Mouse (Mus musculus) embryo, embryonic 11 days (tissue): Measurements from ENCODE around the gene Tcl1b4.
A peak's percentile ranks its signal among the peaks of the same experiment; 100 is the strongest.
"Not testable (repeated sequence)": the region's sequence is repeated elsewhere in the genome, so short reads cannot be mapped to it uniquely, and the experiment has no call there.

Experiments used
- DNase-seq: peaks from one replicate; pipeline ENCODE4 v3.0.0-alpha.2; 2015

Tcl1b4 gene

GRCm38 (mm10) chr12:105201657-105202056, at the start of gene Tcl1b4:
Gene Tcl1b4, plus strand, starts transcription at chr12:105201957.
- not testable (repeated sequence) for DNase-seq

DNA sequence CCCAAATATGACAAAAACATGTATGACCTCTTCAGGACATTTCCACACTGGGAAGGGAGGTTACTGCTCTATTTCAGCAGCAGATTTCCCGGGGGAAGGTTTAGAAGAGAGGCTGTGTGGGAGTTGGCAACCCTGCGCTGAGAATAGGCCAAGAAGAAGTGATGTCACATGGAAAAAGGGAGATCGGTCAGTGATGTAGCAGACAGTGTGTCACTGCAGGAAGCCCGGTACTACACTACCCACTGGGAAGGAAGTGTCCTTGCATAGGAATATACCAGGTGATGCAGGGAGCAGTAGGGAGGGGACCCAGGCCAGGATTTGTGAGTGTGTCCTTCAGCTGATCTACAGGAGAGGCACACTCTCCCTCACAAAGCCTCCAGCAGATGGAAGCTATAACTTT, 46.5 kb upstream of the Tcl1b4 start:
- not testable (repeated sequence) for DNase-seq

GRCm38 (mm10) chr12:105158842-105159241, 42.9 kb upstream of the Tcl1b4 start:
- no peak for DNase-seq

GRCm38 (mm10) chr12:105159390-105159789, 42.4 kb upstream of the Tcl1b4 start, which contains the start of gene Tcl1b1:
Gene Tcl1b1, plus strand, starts transcription at chr12:105159690.
- DNase-seq: no peak

GRCm38 (mm10) chr12:105166734-105167133, 35.0 kb upstream of the Tcl1b4 start:
- no peak for DNase-seq

DNA sequence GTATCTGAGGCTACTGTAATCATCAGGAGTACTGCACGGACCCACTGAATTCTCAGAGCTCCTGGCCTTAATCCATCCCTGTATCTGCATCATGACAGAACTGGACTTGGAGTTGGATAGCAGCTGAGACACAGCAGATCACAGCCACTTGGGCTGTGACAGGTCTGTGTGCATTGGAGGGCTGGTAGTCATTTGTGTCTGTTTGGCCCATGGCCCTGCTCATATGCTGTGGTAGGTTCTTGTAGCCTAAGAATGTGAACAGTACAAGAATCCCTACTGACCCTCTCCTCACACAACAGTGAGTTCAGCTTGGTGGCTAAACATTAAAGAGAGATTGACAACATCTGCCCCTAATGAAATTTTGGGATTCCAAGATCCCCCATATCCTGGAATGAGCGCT, 28.4 kb upstream of the Tcl1b4 start:
- DNase-seq: no peak

DNA sequence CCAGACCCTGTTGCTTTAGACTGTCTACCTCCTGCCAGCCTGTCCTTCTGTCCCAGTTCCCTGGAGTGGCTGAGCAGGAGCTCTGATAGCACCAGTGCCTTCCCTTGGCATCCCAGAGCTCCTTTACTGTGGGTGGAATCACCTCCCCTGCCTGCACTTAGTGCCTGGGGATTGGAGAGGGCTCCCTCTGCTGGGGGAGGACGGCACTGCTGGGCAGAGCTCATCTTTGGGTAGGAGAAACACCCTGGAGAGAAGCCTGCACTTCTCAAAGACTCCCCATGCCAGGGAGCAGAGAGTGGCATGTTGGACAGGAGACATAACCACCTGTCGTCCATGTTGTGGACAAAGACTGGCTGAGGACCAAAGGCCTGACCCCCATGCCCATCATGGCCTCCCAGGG, 27.4 kb upstream of the Tcl1b4 start:
- not testable (repeated sequence) for DNase-seq

DNA sequence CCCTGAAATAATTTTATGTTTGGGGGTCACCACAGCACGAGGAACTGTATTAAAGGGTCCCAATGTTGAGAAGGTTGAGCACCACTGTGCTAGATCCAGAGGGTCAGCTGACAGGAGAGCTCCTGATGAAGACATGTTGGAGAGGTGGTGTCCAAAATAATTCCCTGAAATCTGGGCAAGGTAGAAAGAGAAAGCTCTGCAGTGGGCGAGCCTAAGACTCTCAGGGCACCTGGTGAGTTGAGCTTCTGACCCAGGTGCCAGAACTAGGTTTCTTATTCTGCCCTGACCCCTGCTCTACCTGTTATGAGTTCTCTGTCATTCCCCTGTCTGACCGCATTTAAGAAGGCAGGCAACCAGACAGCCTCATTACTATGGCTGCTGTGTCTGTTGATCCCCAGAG, 25.7 kb upstream of the Tcl1b4 start, which contains the start of gene Tcl1b5:
Gene Tcl1b5 (plus strand): TSS at position 301 of the 400 bp plus-strand sequence.
- not testable (repeated sequence) for DNase-seq

- DNase-seq: not testable (repeated sequence)
These were observed 20.6 kb upstream of the Tcl1b4 start for GRCm38 (mm10) chr12:105181040-105181644.

DNA sequence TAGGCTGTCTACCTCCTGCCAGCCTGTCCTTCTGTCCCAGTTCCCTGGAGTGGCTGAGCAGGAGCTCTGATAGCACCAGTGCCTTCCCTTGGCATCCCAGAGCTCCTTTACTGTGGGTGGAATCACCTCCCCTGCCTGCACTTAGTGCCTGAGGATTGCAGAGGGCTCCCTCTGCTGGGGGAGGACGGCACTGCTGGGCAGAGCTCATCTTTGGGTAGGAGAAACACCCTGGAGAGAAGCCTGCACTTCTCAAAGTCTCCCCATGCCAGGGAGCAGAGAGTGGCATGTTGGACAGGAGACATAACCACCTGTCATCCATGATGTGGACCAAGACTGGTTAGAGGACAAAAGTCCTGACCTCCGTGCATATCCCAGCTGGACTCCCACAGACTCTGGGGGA, 12.8 kb upstream of the Tcl1b4 start:
- not testable (repeated sequence) for DNase-seq

- not testable (repeated sequence) for DNase-seq
These were observed 11.0 kb upstream of the Tcl1b4 start, which contains the start of gene Tcl1b3 for GRCm38 (mm10) chr12:105190743-105191142. Gene Tcl1b3, plus strand, starts transcription at chr12:105191043.

- DNase-seq: peak; percentile 18
These were observed 1.9 kb upstream of the Tcl1b4 start for GRCm38 (mm10) chr12:105199684-105200497.

DNA sequence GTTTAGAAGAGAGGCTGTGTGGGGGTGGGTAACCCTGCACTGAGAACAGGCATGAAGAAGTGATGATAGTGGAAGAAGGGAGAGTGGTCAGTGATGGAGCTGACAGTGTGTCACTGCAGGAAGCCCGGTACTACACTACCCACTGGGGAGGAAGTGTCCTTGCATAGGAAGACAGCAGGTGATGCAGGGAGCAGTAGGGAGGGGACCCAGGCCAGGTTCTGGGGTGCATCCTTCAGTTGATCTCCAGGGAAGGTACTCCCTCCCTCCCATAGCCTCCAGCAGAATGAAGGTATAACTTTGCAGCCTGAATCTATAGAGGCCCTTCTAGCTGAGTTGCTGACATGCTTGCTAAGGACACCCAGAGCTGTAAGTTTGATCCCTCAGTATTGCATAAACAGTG, 5.3 kb downstream of the Tcl1b4 start:
- no peak for DNase-seq

- DNase-seq: no peak
These were observed 6.7 kb downstream of the Tcl1b4 start for GRCm38 (mm10) chr12:105208441-105208840.

DNA sequence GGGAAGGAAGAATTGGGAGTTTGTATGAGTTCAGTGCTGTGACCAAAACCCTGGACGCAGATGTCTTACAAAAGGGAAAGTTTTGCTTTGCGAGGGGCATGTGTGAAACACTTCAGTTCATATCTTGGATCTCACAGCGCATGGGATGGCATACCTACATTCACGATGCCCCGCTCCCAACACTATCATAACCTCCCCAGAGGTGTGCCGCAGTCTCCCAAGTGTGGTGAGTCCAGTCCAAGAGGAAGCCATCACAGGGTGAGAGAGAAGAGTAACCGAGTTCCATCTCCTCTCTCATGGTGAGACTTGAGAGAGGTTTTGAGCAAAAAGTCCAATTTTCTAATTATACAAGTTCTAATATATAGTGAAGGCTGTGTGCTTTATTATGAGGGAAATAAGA, 7.5 kb downstream of the Tcl1b4 start:
- no peak for DNase-seq

- DNase-seq: no peak
These were observed 15.5 kb downstream of the Tcl1b4 start for GRCm38 (mm10) chr12:105217101-105217760.

GRCm38 (mm10) chr12:105222601-105223319, 21.0 kb downstream of the Tcl1b4 start, which contains the start of gene Tcl1:
Gene Tcl1, minus strand, starts transcription at chr12:105222793.
- no peak for DNase-seq

- DNase-seq: peak; percentile 13
These were observed 23.0 kb downstream of the Tcl1b4 start for GRCm38 (mm10) chr12:105224621-105225320.

DNA sequence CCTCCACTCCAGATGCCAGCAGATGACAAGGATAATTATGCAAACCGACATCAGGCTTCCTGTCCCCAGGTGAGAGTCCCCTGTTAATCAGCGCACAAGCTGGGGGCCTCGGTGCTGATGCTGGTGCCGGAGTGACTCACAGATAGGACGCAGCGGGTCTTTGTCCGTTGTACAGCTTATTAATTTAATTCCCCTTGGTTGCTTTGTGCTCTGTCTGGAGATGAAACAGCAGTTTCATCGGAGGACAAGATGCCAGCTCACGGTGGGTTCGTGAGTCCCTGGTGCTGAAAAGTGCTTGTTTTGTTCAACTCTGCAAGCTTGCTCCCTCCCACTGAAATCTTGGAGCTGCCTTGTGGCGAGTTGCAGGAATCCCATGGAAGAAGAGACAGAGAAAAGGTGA, 32.6 kb downstream of the Tcl1b4 start:
- DNase-seq: no peak

- no peak for DNase-seq
These were observed 33.3 kb downstream of the Tcl1b4 start for GRCm38 (mm10) chr12:105235091-105235490.

GRCm38 (mm10) chr12:105239060-105239459, 37.3 kb downstream of the Tcl1b4 start:
- no peak for DNase-seq

DNA sequence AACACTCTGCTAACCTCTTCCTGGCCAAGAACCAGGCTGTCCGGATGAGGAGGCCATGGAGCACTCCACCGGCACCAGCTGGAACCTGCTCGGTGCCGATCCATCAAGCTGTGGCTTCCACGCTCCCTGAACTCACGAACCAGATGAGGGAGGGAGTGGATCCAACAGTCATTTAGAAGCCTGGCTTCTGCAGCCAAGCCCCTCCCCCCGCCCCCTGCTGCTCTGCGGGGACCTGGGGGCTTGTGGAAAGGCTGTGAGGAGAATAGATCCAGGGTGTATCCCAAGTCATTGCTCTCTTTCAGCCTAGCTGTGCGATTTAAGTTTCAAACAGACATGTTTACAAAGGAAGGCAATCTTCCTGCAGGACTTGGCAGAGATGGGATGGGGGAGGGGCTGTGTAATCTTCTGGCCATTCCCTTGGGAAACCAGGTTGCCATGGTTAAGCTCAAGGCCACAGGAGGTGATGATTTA, 47.0 kb downstream of the Tcl1b4 start:
- peak; percentile 55 for DNase-seq
